Mouse (Mus musculus): ENCODE data around the gene Zfp385b.

- no peak for TF ChIP-seq CTCF (IDR thresholded peaks at IDR 0.05)
- no peak for TF ChIP-seq POLR2A (IDR thresholded peaks at IDR 0.05; ENCODE audit: insufficient read depth, low read depth, low read length)
- TF ChIP-seq EP300 (IDR thresholded peaks at IDR 0.05; ENCODE audit: insufficient read depth, low read depth, low read length), result no peak
Observed at GRCm38 (mm10) chr2:77561941-77562340, 257.5 kb downstream of the Zfp385b start.
